Mouse (Mus musculus) C2C12 (cell line): ENCODE data around the gene 9130213A22Rik. TPM values are rescaled to one million over a fixed set of nuclear protein-coding genes. Genes with fewer than 3 reads are reported as not detected.

Experiments used
- H3K27me3 ChIP-seq: one replicate; pipeline ENCODE4 v1.6.1; 2011; ENCODE audit not compliant: control insufficient read depth, insufficient read depth, insufficient read length
- H3K36me3 ChIP-seq: one replicate; pipeline ENCODE4 v1.6.1; 2011; ENCODE audit not compliant: control insufficient read depth, insufficient read depth
- H3K4me3 ChIP-seq: one replicate; pipeline ENCODE4 v1.5.1; 2011; ENCODE audit warnings: mild to moderate bottlenecking, control low read depth; ENCODE audit not compliant: poor library complexity, insufficient read depth, severe bottlenecking
- H3K79me2 ChIP-seq: one replicate; pipeline ENCODE4 v1.6.1; 2011; ENCODE audit not compliant: control insufficient read depth, insufficient read depth
- H3K79me3 ChIP-seq: one replicate; pipeline ENCODE4 v1.6.1; 2011; ENCODE audit warnings: low read depth, control low read depth
- H3ac ChIP-seq: one replicate; pipeline ENCODE3; 2011; ENCODE audit warnings: low read depth; ENCODE audit not compliant: control insufficient read depth, insufficient read length
- CEBPB ChIP-seq: IDR thresholded peaks from one replicate; pipeline ENCODE4 v1.6.1; 2011; ENCODE audit warnings: low read depth, mild to moderate bottlenecking, control low read depth, moderate library complexity
- CTCF ChIP-seq: IDR thresholded peaks from one replicate; pipeline ENCODE4 v1.5.1; 2011; ENCODE audit not compliant: control insufficient read depth, insufficient read depth, insufficient read length
- FOSL1 ChIP-seq: IDR thresholded peaks from one replicate; pipeline ENCODE4 v1.8.0; 2011; ENCODE audit warnings: mild to moderate bottlenecking, low read length; ENCODE audit not compliant: poor library complexity, insufficient read depth, severe bottlenecking
- MAX ChIP-seq: IDR thresholded peaks from one replicate; pipeline ENCODE4 v1.6.1; 2011; ENCODE audit warnings: mild to moderate bottlenecking, control low read depth
- MYOD1 ChIP-seq: IDR thresholded peaks from one replicate; pipeline ENCODE4 v1.6.1; 2011; ENCODE audit warnings: low read depth; ENCODE audit not compliant: control insufficient read depth, insufficient read length
- MYOG ChIP-seq: IDR thresholded peaks from one replicate; pipeline ENCODE4 v1.6.1; 2011; ENCODE audit not compliant: control insufficient read depth, insufficient read length; ENCODE audit errors: extremely low read depth
- USF1 ChIP-seq: IDR thresholded peaks from one replicate; pipeline ENCODE4 v1.6.1; 2011; ENCODE audit warnings: low read depth, mild to moderate bottlenecking, control low read depth, moderate library complexity
- polyA plus RNA-seq: library from polyadenylated mRNA; unstranded; fragments of >200 nt; fragmentation: generic; extraction: Trizol; gene quantifications from one replicate; pipeline ENCODE4 v1.2.1, GENCODE M21; 2012; ENCODE audit warnings: missing spikeins

9130213A22Rik gene
- polyA plus RNA-seq, 1 experiment: 0.21 TPM

DNA sequence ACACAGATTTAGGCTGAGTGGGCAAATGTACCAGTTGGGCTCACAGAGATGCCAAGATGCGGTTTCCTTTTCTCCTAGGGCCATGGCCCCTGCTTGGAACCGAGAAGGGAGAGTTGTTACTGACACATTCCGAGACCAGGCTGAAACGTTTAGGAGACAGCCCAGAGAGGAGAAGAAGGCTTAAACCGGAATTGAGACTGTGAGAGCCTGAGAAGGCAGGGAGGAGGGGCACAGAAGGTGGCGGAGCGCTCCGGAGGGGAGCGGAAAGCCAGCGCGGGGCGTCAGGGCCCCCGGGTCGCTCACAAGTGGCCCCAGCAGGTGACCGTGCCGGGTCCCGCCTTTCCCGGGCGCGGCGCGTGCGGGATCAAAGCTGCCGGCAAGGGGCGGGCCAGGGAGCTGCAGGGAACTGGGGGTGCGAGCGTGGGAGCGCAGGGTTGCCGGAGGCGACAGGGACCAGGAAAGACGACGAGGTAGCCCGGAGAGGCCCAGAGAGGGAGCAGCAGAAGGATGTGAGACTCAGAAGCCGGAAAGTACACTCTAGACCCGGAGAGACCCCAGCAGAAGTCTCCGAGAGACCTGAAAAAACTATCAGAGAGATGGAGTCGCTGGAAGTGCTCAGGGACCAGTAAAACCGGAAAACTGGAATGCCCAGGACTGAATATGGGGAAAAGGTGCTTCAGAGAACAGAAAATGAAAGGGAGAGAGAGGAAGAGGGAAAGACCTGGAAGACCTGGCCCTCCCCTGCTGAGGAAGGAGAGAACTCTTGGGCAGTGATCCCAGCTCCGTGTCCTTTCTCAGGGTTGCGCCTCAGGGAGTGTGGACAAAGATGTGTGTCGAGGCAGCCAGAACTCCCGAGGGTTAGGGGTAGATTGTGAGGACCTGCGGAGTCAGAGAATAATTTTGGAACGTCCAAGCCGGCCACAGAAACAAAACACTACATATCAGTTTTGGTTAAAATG lies 4.4 kb downstream of the 9130213A22Rik start:
- Histone ChIP-seq H3K79me3 (no peaks in the 10 kb centered on the region), H3K36me3 (no peaks in the 10 kb centered on the region), H3K27me3 (no peaks in the 10 kb centered on the region), H3K4me3 (peak overlapping the region; percentile 48), H3K79me2 (no peaks in the 10 kb centered on the region), H3ac (peak overlapping the region; percentile 41)
- TF ChIP-seq MYOD1: no peak
- no peak for TF ChIP-seq MAX

DNA sequence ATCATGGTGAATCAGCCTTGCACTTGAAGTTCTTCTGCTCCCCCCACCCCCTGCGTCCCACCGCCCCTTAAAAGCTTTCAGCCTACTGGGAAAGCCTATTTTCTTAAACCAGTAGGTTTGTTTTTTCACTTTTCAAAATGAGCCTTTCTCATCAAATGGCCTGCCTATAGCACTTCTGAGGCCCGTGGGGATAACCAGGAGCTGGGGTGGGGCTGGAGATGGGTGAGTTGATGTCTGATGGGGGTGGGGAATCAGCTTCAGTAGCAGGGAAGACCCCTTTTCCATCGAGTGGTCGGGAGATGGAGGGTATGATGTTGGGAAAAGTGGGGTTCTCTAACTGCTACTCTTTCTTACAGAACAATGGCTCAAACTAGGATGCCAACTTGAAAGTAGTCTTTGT lies 5.5 kb downstream of the 9130213A22Rik start:
- no peaks in the 10 kb centered on the region for H3K79me2 ChIP-seq
- TF ChIP-seq MAX: no peak
- no peak for TF ChIP-seq CEBPB
- TF ChIP-seq CTCF: no peak
- no peak for TF ChIP-seq MYOG
- no peak for TF ChIP-seq FOSL1
- no peak for TF ChIP-seq USF1
- no peak for TF ChIP-seq MYOD1
- H3K79me3 ChIP-seq: no peaks in the 10 kb centered on the region
- no peak overlapping the region for H3ac ChIP-seq
- H3K4me3 ChIP-seq: no peak overlapping the region
- no peaks in the 10 kb centered on the region for H3K27me3 ChIP-seq
- H3K36me3 ChIP-seq: no peaks in the 10 kb centered on the region

DNA sequence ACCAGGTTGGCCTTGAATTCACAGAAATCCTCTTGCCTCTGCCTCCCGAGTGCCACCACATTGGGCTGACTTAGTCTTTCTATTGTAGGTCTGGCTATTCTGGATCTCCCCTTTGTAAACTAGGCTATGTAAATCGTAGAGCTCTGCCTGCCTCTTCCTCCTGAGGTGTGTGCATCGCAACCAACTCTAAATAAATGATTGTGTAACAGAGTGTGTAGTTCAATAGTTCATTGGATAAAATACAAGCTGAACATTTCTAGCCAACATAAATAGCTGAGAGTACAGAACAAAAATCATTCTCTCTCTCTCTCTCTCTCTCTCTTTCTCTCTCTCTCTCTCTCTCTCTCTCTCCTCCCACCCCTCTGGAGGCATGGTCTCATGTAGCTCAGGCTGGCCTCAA lies 7.8 kb downstream of the 9130213A22Rik start:
- TF ChIP-seq MYOD1 (no peak), MAX (no peak)
- no peaks in the 10 kb centered on the region for H3K27me3 ChIP-seq
- no peak overlapping the region for H3ac ChIP-seq
- H3K79me2 ChIP-seq: no peaks in the 10 kb centered on the region
- H3K79me3 ChIP-seq: no peaks in the 10 kb centered on the region
- H3K36me3 ChIP-seq: no peaks in the 10 kb centered on the region
- H3K4me3 ChIP-seq: no peak overlapping the region

DNA sequence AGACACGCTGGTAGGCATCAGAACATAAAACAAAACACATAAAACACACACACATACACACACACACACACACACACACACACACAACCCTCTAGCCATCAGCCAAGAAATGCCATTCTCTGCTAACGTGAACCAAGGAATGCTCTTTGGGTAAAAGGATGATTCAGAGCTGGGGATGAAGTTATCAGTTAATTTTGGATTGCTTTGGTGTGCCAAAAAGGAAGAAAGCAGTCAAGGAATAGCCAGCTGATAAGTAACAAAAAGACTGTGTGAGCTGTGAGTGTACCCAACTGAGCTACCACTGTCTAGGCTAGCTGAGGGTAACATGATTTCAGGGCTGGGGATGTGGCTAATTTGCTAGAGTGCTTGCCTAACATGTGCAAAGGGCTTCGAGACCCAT lies 8.4 kb downstream of the 9130213A22Rik start:
- Histone ChIP-seq H3ac (no peak overlapping the region), H3K79me2 (no peaks in the 10 kb centered on the region), H3K4me3 (no peak overlapping the region), H3K36me3 (peaks cover 5% of the 10 kb centered on the region), H3K27me3 (no peaks in the 10 kb centered on the region), H3K79me3 (no peaks in the 10 kb centered on the region)
- no peak for TF ChIP-seq CEBPB
- TF ChIP-seq FOSL1: no peak
- no peak for TF ChIP-seq MYOD1
- TF ChIP-seq USF1: no peak
- no peak for TF ChIP-seq MAX
- no peak for TF ChIP-seq MYOG
- TF ChIP-seq CTCF: no peak

GRCm38 (mm10) chr11:69111865-69112264 lies 10.5 kb downstream of the 9130213A22Rik start:
- no peaks in the 10 kb centered on the region for H3K79me2 ChIP-seq
- H3K79me3 ChIP-seq: no peaks in the 10 kb centered on the region
- H3K36me3 ChIP-seq: peaks cover 8% of the 10 kb centered on the region
- H3ac ChIP-seq: no peak overlapping the region
- TF ChIP-seq MYOD1: no peak
- TF ChIP-seq CEBPB: peak; percentile 1
- H3K4me3 ChIP-seq: no peak overlapping the region
- H3K27me3 ChIP-seq: no peaks in the 10 kb centered on the region

- no peaks in the 10 kb centered on the region for H3K79me2 ChIP-seq
- H3K27me3 ChIP-seq: no peaks in the 10 kb centered on the region
- TF ChIP-seq MYOG: no peak
- TF ChIP-seq FOSL1: no peak
- TF ChIP-seq USF1: no peak
- TF ChIP-seq CTCF: no peak
- no peak for TF ChIP-seq MAX
- TF ChIP-seq MYOD1: no peak
- no peak for TF ChIP-seq CEBPB
- H3K4me3 ChIP-seq: no peak overlapping the region
- H3K36me3 ChIP-seq: peaks cover 10% of the 10 kb centered on the region
- no peak overlapping the region for H3ac ChIP-seq
- no peaks in the 10 kb centered on the region for H3K79me3 ChIP-seq
Observed at GRCm38 (mm10) chr11:69111051-69111810, 11.2 kb downstream of the 9130213A22Rik start.
